Mouse (Mus musculus): Measurements from ENCODE around the gene Hoxa2. TPM values are rescaled to one million over a fixed set of nuclear protein-coding genes. Genes with fewer than 3 reads are reported as not detected.

The Hoxa2 gene
- polyA plus RNA-seq, 1 experiment from 2014 or later: 3.3 TPM

DNA sequence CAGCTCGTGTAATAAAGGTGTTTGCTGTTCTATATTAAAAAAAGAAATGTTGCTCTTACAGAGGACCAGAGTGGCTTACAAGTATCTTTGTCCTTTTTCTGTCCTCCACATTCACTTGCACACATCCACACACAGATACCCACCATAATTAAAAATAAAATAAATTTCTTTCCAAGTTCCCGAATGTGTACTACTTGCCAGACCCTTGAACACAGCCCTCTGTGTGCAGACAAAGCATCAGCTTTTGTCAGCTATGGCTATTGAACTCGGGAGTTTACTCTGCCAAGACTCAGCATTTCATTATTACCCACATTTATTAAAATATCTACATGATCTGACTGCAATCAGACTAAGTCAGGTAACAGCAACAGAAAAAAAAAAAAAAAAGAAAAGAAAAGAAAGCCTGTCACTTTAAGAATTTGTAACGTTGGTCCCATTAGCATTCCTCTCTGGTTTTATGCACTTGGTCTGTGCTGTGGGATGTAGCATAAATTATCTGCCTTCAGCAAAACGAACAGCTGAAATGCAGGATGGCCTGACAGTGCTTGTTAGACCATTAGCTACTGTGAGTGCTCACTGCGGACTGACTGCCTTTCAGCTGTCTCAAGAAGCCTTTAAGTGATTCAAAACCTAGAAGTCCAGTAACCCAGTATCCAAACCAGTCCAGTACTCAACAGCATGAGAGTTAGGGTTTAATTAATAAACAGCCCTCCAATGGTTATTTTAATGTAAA, 45.6 kb downstream of the Hoxa2 start:
- no peaks in the 10 kb centered on the region for H3K4me1 ChIP-seq (replicated peaks; ENCODE audit: control insufficient read depth, insufficient read depth, low read length)
- no peaks in the 10 kb centered on the region for H3K36me3 ChIP-seq (ENCODE audit: control insufficient read depth, insufficient read depth)
- ATAC-seq: no peak
- no peak for TF ChIP-seq CTCF (IDR thresholded peaks at IDR 0.05; ENCODE audit: low read depth)
- no peak overlapping the region for H3K4me3 ChIP-seq (ENCODE audit: low read depth, low read length)
- 26% methylated on average over 6 of the region's 6 CpGs for WGBS
- peaks cover 4% of the 10 kb centered on the region; the same call in 1 of the 2 replicates for H3K27me3 ChIP-seq (replicated peaks; ENCODE audit: control insufficient read depth, insufficient read depth, low read length)
- no peak overlapping the region for H3K27ac ChIP-seq (ENCODE audit: low read depth, low read length)
- no peaks in the 10 kb centered on the region for H3K9me3 ChIP-seq (ENCODE audit: control insufficient read depth)
- H3K9ac ChIP-seq (ENCODE audit: low read depth, low read length): no peak overlapping the region
- no peak overlapping the region for H3K4me2 ChIP-seq (replicated peaks; ENCODE audit: low read depth)

DNA sequence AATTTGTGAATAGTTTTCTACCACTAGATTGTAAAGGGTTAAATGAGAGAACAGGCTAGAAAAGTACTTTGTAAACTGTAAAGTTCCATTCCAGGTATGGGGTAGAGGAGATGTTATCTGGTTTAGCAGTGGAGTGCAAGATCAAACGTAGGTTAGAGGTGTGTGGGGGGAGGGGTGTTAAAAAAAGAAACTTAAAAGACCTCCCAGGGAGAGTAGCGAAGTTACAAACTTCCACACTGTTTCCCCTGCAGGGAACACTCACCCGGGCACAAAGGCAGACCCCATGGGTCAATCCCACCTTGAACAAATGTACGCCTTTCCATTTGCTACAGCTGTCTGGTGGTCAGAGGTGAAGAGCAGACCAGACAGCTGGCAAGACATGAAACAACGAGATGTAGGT, 48.7 kb downstream of the Hoxa2 start:
- Histone ChIP-seq H3K9ac (ENCODE audit: low read depth, low read length) (no peak overlapping the region), H3K4me2 (replicated peaks; ENCODE audit: low read depth) (no peak overlapping the region), H3K4me1 (replicated peaks; ENCODE audit: control insufficient read depth, insufficient read depth, low read length) (no peaks in the 10 kb centered on the region), H3K4me3 (ENCODE audit: low read depth, low read length) (no peak overlapping the region), H3K9me3 (ENCODE audit: control insufficient read depth) (no peaks in the 10 kb centered on the region), H3K36me3 (ENCODE audit: control insufficient read depth, insufficient read depth) (no peaks in the 10 kb centered on the region), H3K27ac (ENCODE audit: low read depth, low read length) (no peak overlapping the region), H3K27me3 (replicated peaks; ENCODE audit: control insufficient read depth, insufficient read depth, low read length) (peaks cover 16% of the 10 kb centered on the region)
- no peak for ATAC-seq
- no peak for TF ChIP-seq CTCF (IDR thresholded peaks at IDR 0.05; ENCODE audit: low read depth)
- 49% methylated on average over 5 of the region's 5 CpGs for WGBS

Other genes starting within 250 kb of the Hoxa2 start
- 40.3 and 45.4 TPM in 2 replicates for gene Skap2, start 152.3 kb downstream of the Hoxa2 start, polyA plus RNA-seq (2015; fragmentation: Nextera tagmentation; extraction: Ambion mirVana)
- gene Hoxa1, start 6.5 kb downstream of the Hoxa2 start, polyA plus RNA-seq (2015; fragmentation: Nextera tagmentation; extraction: Ambion mirVana): 0.37 and 0.52 TPM in 2 replicates
- gene 5730596B20Rik, start 12.7 kb upstream of the Hoxa2 start, polyA plus RNA-seq (2015; fragmentation: Nextera tagmentation; extraction: Ambion mirVana): 0.61 and 0.97 TPM in 2 replicates
- gene Hoxa4, start 26.9 kb upstream of the Hoxa2 start, polyA plus RNA-seq (2015; fragmentation: Nextera tagmentation; extraction: Ambion mirVana): 3.6 and 4.5 TPM in 2 replicates
- 14.8 and 15.3 TPM in 2 replicates for gene Hoxa5, start 39.8 kb upstream of the Hoxa2 start, polyA plus RNA-seq (2015; fragmentation: Nextera tagmentation; extraction: Ambion mirVana)
- 0.76 and 0.81 TPM in 2 replicates for gene Hoxa6, start 43.9 kb upstream of the Hoxa2 start, polyA plus RNA-seq (2015; fragmentation: Nextera tagmentation; extraction: Ambion mirVana)
- gene Hoxa3, start 48.5 kb upstream of the Hoxa2 start, polyA plus RNA-seq (2015; fragmentation: Nextera tagmentation; extraction: Ambion mirVana): 3.4 and 3.6 TPM in 2 replicates
- gene Gm28308, start 48.5 kb upstream of the Hoxa2 start, polyA plus RNA-seq (2015; fragmentation: Nextera tagmentation; extraction: Ambion mirVana): not detected in 2 replicates
- 5.6 and 6.2 TPM in 2 replicates for gene Hoxa7, start 57.0 kb upstream of the Hoxa2 start, polyA plus RNA-seq (2015; fragmentation: Nextera tagmentation; extraction: Ambion mirVana)
- 1.1 and 3.0 TPM in 2 replicates for gene Hoxa9, start 66.3 kb upstream of the Hoxa2 start, polyA plus RNA-seq (2015; fragmentation: Nextera tagmentation; extraction: Ambion mirVana)
- gene Hoxa10, start 76.0 kb upstream of the Hoxa2 start, polyA plus RNA-seq (2015; fragmentation: Nextera tagmentation; extraction: Ambion mirVana): 0.17 and 7.8 TPM in 2 replicates
- gene Hoxa11, start 81.0 kb upstream of the Hoxa2 start, polyA plus RNA-seq (2015; fragmentation: Nextera tagmentation; extraction: Ambion mirVana): 1.1 TPM in 1 of 2 replicates, not detected in the other
- not detected in 2 replicates for gene Hoxa13, start 96.0 kb upstream of the Hoxa2 start, polyA plus RNA-seq (2015; fragmentation: Nextera tagmentation; extraction: Ambion mirVana)
- gene Evx1, start 148.7 kb upstream of the Hoxa2 start, polyA plus RNA-seq (2015; fragmentation: Nextera tagmentation; extraction: Ambion mirVana): 0.04 TPM in 1 of 2 replicates, not detected in the other

Measured in intestine, postnatal 0 days (tissue).